Mouse (Mus musculus) thymus, postnatal 14 days (tissue): ENCODE results near the gene Ldlr.

ENCODE experiments used
- DNase-seq: peaks from one replicate; pipeline ENCODE4 v3.0.0; 2021

The Ldlr gene

GRCm38 (mm10) chr9:21794925-21795324 lies 71.6 kb downstream of the Ldlr start:
- DNase-seq = no peak

GRCm38 (mm10) chr9:21795579-21795978 lies 72.3 kb downstream of the Ldlr start:
- no peak for DNase-seq

DNA sequence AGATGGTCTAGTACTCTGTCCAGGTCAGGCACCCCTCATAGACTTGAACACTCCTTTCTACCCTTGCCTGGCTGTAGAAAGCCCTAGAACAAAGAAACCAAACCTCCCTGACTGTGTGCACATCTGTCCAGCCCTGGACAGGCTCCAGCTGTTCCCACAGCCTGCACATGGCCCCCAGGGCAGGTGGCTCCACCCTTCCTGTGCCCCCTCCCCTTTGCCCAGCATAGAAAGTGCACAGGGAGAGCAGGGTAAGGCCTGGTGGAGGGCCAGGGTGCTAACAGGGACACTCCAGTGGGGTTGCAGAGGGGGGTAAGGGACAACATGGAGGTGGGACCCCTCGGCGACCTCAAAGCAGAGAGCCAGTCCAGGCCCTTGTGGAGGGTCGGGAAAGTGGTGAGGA lies 73.0 kb downstream of the Ldlr start:
- DNase-seq = no peak

- DNase-seq = no peak
Measured at GRCm38 (mm10) chr9:21796919-21797318, 73.6 kb downstream of the Ldlr start.

DNA sequence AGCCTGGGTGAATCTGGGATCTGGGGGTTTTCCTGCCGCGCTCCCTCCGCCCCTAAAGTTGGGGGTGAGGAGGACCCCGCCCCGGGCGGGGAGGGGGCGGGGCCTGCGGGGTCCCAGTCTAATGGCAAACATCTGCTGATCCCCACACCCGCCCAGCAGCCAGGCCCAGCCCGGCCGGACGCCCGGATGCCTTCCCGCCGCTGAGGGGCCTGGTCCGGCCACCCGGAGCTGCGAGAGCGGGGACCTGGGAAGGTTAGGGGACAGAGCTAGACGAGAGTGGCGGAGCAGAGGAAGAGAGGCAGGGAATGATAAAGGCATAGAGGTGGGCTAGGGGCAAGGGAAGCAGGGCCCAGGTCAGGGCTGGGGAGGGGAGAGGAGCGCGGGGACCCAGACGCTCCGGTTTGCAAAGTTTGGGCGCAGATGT lies 74.7 kb downstream of the Ldlr start:
- DNase-seq = peak; percentile 44

GRCm38 (mm10) chr9:21798345-21799009 lies 75.2 kb downstream of the Ldlr start, which contains the start of gene Kank2:
Gene Kank2, minus strand, starts transcription at chr9:21798744.
- DNase-seq = peak; percentile 89

DNA sequence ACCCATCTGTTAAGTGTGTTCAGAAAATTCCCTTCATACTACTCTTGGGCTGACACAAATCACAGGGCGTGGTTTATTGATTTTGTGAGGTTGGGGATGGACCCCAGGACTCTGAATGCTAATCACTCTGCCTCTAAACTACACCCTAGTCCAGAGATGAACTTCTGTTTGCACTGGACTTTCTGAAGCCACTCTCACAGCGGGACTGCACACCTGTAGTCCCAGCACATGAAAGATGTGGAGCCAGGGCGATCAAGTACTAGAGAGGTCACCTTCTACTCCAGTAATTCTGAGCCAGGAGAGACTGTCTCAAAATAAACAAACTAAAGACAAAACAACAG lies 75.7 kb downstream of the Ldlr start:
- DNase-seq = no peak
